Mouse (Mus musculus): ENCODE measurements around the gene Rhog.

The Rhog gene

DNA sequence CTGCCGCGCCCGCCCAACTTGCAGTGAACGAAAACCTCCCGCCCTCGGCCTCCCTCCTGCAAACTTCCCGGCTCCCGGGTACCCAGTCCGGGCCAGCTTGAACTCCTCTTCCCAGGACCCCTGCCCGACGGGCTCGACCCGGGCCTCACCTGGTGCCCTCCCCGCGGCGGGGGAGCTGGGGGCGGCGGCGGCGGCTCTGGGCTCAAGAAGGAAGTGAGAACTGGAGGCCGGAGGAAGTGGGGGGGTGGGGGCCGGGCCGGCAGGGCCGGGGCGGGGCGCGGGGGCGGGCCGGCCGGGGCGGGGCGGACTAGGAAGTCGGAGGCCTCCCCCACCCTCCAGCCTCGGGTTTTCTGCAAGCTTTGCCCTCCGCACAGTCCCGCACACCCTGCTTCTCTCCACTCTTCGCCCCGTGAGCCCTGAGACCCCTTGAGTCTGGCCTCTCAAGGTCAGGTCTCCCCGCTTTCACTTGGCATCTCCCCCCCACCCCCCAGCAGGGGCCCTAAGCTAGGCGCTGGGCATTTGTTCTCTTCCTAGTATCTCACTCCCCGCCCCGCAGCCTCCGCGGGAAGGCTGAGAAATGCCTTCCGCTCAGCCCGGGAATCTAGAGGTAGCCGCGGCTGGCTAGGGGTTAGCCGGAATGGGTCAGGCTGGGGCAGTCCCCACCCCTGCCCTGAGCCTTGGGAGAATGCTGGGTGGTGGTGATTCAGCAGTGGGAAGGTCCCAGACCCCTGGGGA lies 5.8 kb downstream of the Rhog start:
- peak; percentile 64 to 67 for DNase-seq

DNA sequence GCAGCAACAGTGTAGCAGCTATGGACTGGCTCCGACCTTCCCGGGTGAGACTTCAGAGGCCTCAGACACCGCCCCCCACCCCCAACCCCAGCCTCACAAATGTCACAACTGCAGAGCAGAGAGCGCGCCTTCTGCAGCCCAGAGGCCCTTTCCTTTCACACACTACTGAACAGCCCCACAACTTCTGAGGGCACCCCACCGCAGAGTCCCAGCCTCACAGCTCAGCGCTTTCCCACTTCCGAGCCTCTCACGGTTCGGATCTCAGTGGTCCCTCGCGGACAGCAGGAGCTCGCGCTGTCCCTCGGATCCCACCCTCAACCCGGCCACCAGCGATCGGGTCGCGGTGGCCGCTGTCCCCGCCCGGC lies 6.3 kb downstream of the Rhog start:
- DNase-seq: peak in 1 of 2 experiments; percentile 20

DNA sequence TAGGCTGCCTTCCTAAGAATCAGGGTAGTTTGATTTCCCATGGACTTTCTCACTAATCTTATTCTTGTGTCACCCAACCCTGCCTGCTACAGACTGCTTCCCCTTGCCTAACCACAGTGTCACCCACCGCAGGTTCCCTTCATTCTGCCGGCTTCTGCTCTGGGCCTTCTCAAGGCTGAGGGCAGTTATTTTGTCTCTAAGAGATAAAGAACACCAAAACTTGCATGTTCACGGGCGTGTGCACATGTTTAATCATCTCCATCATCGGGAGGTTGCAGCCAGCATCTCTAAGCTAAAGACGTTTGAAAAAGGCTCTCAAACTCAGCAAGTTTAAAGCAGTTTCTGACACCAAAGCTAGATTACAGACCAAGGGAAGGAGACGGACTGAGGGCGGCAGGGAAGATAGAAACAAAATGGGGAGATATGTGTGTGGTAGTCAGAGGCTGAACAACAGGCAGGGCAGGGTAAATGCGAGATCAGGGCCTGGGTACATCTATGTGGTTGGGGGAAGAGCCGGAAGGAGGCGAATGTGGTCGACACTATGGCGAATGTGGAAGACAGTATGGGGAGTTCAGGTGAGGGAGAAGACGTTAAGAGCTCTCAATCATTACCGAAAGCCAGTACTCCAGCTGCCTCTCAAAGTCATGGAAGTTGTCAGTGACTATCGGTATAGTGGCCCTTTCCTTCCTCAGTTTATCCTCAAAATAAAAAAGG lies 7.0 kb downstream of the Rhog start:
- no peak for DNase-seq

DNA sequence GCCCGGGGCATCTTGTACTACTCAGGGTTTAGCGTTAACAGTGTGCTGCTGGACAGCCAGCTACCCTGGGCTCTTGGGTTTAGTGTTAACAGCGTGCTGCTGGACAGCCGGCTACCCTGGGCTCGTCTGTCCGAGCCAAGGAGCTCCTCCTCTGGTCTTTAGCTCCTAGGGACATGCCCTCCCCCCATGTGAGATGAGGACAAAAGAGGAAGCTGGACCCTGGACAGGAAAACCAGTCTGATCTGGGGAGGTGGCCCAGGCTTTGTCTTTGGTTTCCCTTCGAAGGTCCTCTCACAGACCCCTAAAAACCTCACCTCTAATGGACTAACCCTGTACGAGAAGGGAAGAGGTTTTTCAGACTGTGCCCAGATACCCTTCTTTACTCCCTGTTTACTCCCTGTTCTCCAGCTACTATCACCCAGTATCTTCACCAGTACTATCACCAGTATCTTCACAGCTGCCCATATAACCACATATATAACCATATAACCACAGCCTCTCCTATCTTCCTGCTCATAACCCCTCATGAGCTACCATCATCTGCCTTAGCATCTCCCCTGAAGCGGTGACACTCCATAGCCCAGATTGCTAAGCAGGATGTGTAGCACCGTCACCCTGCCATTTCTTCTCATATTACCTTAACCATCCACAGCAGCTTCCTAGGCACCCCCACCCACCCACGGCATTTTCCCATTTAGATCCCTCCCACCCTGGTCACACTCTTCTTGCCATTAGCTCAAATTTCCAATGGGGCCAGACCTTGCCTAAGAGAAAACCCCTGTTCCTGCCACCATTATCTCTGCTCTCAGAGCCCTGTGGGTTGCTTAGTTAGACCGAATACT lies 8.7 kb downstream of the Rhog start:
- DNase-seq: no peak

DNA sequence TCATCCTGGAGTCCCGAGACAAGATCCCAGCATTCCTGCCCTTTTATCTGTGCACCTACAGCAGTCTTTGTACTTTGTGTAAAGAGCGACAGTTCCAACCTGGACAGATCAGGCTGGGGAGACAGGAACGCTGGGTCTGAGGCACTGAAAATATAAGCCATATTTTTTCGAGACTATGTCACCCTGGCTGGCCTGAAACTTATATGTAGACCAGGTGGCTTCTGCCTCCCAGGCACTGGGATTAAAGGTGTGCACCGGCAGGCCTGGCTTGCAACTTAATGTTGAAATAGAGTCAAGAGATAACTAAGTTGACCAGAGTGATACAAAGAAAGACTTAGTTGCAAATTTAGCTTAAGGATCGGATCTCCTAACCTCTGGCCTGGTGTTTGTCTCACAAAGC lies 9.6 kb downstream of the Rhog start:
- DNase-seq: no peak

DNA sequence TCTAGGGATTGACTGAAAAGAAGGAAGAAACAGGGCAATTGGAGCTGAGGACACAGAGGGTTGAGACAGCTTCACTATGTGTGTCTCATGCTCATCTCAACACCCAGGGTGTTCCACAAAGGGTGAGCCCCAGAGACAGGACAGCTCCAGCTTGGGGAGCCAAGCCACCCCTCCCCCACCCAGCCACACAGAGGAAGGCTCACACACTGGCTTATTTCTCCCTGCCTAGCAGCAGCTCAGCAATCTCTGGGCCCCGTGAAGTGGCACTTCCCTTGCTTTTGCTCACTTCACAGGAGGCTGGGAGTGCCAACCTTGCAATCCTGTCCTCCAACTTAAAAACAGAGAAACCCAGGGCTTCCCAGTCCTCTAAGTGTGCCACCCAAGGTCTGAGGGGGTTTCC lies 10.1 kb downstream of the Rhog start:
- DNase-seq: no peak

DNA sequence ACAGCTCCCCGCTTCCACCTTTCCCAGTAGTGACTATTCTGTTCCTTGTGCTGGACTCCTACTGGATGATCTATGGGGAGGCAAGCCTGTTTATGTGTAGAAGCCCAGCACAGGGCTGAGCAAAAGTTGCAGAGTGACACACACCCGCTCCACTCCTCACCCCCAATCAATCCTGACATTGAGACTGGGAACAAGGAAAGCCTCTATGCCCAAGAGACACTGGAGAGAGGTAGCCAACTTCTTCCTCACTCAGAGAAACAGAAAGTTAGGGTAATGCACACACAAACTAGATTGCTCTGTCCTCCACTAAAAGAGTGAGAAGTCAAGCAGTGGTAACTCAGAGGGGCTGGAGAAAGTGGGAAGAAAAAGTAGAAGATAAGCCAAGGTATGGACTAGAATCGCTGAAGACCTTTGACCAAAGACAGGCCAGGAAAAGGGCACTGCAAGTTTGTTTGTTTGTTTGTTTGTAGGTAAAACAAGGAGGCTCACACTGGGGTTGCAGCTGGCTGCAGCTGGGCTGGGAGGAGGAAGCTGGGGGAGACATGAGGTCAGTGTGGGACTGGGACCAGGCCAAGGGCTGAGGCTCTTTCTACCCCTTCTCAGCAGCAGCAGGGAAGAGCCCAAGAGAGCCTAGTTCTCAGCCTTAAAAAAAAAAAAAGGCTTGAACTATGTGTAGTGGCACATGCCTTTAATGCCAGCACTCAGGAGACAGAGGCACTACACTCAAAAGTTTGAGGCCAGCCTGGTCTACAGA lies 10.9 kb downstream of the Rhog start:
- no peak for DNase-seq

DNA sequence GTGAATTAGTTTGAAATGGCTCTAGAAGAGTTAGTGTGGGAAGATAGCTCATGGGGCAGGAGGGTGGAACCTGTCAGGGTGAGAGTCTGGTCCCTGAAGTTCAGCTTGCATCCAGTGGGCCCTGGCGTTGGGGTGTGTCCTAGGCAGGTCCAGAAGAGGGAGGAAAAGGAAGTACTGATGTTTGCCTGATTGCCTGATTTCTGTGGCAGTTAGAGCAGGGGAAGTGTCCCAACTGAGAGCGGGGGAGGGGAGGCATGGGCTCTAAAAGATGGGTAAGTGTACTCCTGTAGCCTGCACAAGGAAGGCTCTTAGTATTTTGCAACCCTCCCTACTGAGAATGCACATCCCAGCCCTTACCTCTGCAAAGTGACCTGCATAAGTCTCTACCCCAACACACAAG lies 12.0 kb downstream of the Rhog start:
- no peak for DNase-seq

DNA sequence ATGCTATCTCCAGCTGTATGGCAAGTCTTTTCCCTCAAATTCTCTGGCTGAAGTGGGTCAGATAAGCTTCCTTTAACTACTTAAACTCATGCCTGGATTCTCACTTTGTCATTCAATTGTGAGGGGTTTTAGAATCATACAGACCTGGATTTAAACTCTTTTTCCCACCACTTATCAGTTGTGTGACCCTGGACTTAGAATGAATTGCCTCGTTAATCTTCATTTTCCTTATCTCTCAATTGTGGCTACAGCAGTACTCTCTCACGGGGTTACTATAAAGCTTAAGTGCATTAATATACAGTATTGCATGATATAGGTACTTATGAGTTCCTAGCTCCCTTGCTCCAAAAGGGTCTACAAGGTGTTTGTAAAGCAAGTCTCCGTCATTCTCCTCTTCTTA lies 12.9 kb downstream of the Rhog start:
- no peak for DNase-seq

DNA sequence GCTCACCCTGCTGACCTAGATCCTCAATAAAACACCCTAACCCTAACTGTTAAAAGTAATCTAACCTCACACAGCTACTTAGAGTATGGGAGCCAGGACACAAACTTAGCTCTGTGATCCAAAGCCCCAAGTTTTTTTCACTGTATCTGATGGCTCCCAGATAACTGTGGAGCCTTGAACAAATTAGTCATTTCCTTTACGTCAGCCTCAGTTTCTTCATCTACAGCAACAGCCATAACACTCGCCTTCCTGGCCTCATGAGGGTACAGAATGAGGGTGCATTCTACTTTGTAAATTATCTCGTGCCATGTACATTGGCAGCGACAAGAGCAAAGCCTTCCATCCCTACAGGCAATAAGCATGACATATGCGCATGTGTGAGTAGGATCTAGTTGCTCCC lies 13.5 kb downstream of the Rhog start:
- no peak for DNase-seq

DNA sequence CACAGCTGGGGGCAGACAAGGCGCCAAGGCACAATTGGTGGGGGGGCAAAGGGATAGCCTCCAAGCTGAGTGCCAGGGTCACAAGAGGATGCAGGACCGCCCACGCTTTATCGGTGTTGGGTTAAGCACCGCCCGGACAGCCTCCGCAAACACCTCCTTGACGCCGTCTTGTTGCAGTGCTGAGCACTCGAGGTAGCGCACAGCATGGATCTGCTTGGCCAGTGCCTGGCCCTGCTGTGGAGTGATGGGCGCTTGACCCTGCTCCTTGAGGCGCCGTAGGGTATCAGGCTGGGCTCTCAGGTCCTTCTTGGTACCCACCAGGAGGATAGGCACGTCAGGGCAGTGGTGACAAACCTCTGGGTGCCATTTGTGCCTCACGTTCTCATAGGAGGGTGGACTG lies 16.3 kb downstream of the Rhog start:
- DNase-seq: no peak

DNA sequence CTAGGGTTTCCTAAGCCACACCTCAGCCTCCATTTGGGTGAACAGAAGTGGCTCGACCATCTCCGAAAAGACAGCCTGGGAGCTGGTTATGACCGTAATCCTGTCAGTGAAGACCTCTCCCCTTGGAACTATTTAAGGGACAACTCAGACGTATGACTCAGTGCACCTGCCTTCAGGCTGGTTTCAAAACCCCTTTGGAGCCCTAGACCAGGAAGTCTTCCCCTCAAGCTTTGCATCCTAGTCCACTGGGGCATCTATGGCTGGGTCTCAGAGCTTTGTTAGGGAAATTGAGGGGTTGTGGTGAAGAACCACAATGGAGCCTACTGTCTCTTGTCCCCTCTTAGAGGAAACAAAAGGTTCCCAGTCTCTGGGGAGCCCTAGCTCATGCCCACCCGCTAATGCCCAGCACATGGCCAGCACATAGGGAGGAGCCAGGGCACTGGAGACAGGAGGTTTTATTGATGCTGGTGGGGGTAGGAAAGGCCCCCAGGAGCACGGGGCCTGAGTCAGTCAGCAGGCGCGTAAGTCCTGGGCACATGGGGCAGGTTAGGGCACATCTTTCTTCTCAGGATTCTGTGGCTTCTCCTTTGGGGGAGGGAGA lies 17.1 kb downstream of the Rhog start:
- DNase-seq: no peak

DNA sequence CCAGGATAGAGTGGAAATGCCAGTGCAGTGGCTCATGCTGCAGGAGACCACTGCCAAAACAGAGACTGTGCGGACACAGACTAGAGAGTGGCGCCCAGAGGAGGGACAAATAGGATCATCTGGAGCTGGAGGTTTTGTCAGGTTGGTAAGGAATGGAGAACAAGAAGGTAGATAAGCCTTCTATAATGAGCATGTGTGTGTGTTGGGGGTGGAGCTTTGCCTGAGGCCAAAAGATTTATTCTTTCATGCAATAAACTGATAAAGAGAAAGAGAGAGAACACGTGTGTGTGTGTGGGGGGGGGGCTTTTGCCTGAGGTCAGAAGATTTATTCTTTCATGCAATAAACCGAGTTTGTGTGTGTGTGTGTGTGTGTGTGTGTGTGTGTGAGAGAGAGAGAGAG lies 22.8 kb downstream of the Rhog start:
- no peak for DNase-seq

DNA sequence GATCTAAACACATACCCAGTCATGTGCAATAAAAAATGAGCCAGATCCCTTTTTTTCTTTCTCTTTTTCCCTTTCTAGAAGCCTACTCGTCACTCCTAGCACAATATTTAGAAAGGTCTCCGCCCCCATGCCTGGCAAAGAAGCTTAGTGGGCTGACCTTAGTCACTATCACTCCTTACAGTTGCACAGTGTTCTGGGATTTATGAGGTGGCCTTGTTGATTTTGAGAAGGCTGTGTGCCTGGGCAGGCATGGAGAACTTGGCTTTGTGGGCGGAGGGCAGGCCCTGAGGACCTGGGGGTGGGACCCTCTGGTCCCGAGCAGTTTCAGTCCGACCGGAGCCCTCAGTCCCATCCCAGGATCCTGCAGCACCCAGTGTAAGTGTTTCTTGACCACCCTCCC lies 26.0 kb downstream of the Rhog start:
- DNase-seq: no peak

DNA sequence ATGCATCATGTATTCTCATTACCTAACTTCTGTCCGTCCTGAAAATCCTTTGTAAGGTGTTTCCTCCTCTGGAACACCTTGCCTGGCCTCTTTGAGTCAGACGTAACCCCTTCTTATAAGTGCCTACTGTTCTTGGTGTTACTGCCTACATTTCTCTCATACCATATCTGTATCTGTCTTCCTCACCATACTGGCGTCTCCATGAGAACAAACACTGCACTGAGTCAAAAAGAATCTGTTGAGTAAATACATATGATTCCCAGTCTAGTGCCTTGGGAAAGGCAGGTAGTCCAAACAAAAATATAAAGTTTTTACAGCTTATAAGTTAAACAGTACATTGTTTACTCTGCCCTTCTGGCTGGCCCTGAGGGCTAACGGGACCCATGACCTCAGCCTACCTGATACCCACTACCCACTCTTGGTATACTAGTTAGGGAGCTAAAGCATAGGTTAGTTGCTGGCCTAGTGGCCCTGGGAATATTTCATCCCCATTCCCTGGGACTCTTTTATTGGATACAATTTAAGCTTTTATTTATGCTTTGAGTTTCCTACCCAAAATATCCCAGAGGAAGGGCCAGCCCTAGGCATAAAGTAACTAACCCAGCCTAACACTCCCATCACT lies 27.7 kb downstream of the Rhog start:
- no peak for DNase-seq

DNA sequence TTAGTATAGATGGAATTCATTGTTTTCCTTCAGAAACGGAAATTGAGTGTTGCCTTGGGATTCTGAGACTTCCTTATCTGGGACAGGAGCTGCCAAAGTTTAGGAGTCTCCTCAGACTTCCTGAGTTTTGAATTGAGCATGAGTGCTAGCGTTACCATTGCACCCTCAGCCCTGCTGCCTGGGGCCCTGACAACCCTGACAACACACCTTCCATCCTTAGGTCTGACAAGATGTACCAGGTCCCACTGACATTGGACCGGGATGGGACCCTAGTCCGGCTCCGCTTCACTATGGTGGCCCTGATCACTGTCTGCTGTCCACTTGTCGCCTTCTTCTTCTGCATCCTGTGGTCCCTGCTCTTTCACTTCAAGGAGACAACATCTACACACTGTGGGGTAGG lies 29.8 kb downstream of the Rhog start:
- DNase-seq: no peak

DNA sequence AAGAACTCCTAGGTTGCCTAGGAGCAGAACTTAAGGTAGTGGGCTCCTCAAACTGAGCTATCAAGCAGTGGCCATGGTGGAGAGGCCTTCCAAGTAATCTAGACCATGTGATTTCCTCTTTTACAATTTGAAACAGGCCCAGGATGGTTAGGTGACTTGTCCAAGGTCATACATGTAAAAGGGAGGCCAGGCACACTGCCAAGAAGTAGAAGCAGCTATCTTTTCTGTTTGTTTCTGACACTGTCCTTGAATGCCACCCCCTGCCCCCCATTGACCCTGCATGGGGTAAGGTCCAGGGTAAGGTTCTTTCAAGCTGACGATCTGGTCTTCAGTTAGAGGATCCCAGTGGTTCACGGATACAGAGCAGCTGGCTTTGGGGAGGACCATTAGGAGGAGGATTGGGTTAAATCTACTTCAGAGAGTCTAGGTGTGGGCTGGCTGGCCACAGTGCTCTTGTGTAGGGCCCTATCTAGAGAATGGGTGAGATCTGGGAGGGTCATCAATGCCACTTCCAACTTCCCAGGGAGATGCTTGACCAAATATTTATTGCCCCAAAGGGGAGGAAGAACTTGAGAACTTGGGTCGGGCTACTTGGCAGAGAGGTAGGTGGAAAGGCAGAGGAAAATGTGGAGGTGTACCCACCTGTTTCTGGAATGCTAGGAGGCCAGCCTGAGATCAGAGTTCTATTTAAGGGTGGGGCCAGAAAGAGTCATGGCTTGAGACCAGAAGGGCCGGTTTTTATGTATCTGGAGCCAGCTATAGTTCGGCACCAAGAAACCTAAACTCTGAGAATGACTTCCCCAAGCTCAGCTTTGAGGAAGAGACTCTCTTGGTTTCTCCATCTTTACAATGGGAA lies 31.7 kb downstream of the Rhog start:
- no peak for DNase-seq

DNA sequence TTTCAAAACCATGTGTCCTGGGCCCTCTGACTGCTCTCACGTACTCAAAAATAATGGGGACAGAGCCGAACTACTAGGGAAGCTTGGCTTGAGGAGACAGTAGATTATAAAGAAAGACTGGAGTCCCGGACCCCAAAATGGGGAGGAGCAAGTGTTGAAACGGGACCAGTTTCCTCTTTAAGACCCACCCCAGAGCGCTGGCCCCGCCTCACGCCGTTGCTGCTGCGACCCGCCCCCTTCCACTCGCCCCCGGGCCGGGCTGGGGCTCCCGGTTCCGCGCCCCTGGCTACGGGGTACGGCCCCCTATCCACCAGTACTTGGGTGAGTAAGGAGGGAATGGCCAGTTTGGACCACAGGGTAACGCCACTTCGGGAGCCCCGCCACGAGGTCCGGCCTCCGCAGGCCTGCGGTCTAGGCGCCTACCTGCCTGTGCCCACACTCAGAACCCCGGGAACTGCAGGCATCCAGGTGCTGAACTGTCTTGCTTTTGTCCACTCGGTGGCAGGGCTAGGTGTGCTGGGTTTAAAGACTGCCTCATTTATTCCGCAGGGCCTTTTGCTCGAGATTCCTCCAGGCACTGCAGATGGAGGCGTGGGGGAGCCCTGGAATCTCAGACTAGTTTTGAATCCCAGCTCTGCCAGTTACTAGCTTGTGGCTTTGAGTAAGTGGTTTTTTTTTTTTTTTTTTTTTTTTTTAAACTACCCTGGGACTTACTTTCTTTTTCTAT lies 32.9 kb downstream of the Rhog start:
- peak; percentile 35 to 53 for DNase-seq

DNA sequence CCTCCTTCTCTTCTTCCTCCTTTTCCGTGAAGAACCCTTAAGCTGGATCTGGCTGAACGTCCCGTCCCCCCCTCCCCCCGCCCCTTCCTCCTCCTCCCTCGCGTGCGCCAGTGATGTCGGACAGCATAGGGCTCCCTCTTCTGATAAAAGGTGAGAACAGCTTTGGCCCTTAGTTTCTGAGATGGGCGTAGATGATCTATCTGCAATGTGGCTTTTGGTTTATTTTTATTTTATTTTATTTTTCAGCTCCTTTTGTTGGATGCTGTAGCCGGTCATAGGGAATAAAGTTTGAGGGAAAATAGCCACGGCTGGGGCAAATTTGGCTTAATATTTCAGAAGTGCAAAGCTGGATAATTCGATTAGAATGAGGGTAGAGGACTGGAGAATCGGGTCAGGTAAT lies 33.5 kb downstream of the Rhog start:
- peak in 1 of 2 experiments; percentile 44 for DNase-seq

DNA sequence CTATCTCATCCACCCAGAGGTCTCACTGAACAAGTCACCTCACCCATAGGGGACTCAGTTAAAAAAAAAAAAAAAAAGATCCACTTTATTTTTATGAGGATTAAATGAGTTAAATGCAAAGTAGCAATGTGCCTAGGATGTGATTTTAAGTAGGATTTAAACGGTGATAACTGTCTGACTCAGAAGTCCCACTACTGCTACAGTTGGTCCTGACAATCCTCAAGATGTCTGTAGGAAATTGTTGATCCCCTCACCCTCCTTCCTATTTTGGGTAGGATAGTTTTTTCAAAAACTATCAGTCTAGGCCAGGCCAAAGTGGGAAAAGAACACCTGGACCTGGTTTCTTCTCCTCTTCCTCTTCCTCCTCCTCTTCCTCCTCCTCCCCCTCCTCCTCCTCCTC lies 34.0 kb downstream of the Rhog start:
- DNase-seq: no peak

DNA sequence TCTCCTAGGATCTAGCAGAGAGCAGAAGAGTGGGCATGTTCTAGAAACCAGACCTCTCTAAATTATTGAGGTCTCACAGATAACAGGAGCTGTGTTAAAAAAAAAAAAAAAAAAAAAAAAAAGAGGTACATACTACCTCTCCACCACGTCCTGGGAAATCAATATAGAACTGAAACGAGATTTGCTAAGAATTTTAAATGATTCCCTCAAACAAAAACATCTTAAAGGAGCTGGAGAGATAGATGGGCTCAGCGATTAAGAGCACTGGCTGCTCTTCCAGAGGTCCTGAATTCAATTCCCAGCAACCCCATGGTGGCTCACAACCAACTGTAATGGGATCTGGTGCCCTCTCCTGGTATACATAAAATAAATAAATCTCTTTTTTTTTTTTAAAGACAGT lies 44.8 kb downstream of the Rhog start:
- DNase-seq: no peak

Measured in cerebellum, postnatal 36 days (tissue).